Mouse (Mus musculus): ENCODE data around the gene Eif3m.

- no peak for TF ChIP-seq FOSL1 (IDR thresholded peaks at IDR 0.05; ENCODE audit: insufficient read depth, low read length, poor library complexity, severe bottlenecking)
- no peak for TF ChIP-seq CTCF (IDR thresholded peaks at IDR 0.05; ENCODE audit: control insufficient read depth, insufficient read depth, insufficient read length)
- TF ChIP-seq CEBPB (IDR thresholded peaks at IDR 0.05; ENCODE audit: low read depth), result no peak
- TF ChIP-seq MYOD1 (IDR thresholded peaks at IDR 0.05; ENCODE audit: control insufficient read depth, insufficient read length, low read depth), result no peak
These were observed 10.2 kb upstream of the Eif3m start for GRCm38 (mm10) chr2:105026950-105027695.

Measured in C2C12 (cell line).